Mouse (Mus musculus): Measurements from ENCODE around the gene Agxt. TPM values are rescaled to one million over a fixed set of nuclear protein-coding genes. Genes with fewer than 3 reads are reported as not detected.

The Agxt gene
- not detected in 4 replicates for total RNA-seq (2023)

GRCm38 (mm10) chr1:93135036-93135526 is at the start of gene Agxt:
Gene Agxt, plus strand, starts transcription at chr1:93135240.

GRCm38 (mm10) chr1:93101571-93102061 is 33.4 kb upstream of the Agxt start, which contains the start of gene Kif1a:
Gene Kif1a, minus strand, starts transcription at chr1:93101951.

GRCm38 (mm10) chr1:93160501-93161133 is 25.6 kb downstream of the Agxt start, which contains the start of gene 2310007B03Rik:
Gene 2310007B03Rik, minus strand, starts transcription at chr1:93160948.

GRCm38 (mm10) chr1:93168295-93168775 is 33.3 kb downstream of the Agxt start, which contains the start of gene Crocc2:
Gene Crocc2, plus strand, starts transcription at chr1:93168725.

Other genes starting within 250 kb of the Agxt start
- gene Ankmy1, start 232.3 kb upstream of the Agxt start, total RNA-seq (2023), result 0.60 to 1.0 TPM (median 0.84 TPM) in 4 replicates
- gene Dusp28, start 228.3 kb upstream of the Agxt start, total RNA-seq (2023), result 3.8 to 5.5 TPM (median 4.5 TPM) in 4 replicates
- gene Rnpepl1, start 224.5 kb upstream of the Agxt start, total RNA-seq (2023), result 92.1 to 101 TPM (median 93.9 TPM) in 4 replicates
- 21.4 to 27.7 TPM (median 25.9 TPM) in 4 replicates for gene Capn10, start 200.9 kb upstream of the Agxt start, total RNA-seq (2023)
- 0.30 to 3.7 TPM (median 0.75 TPM) in 4 replicates for gene Gpr35, start 184.4 kb upstream of the Agxt start, total RNA-seq (2023)
- gene Aqp12, start 128.9 kb upstream of the Agxt start, total RNA-seq (2023), result not detected in 4 replicates
- gene Kif1a, start 33.3 kb upstream of the Agxt start, total RNA-seq (2023), result not detected in 4 replicates
- gene 2310007B03Rik, start 25.7 kb downstream of the Agxt start, total RNA-seq (2023), result not detected in 4 replicates
- gene Crocc2, start 33.5 kb downstream of the Agxt start, total RNA-seq (2023), result not detected in 4 replicates
- gene Sned1, start 100.6 kb downstream of the Agxt start, total RNA-seq (2023), result 0.43 to 2.4 TPM (median 1.1 TPM) in 4 replicates
- 16.5 to 21.4 TPM (median 19.2 TPM) in 4 replicates for gene Mterf4, start 170.7 kb downstream of the Agxt start, total RNA-seq (2023)
- 27.4 to 33.4 TPM (median 29.0 TPM) in 4 replicates for gene Ppp1r7, start 207.6 kb downstream of the Agxt start, total RNA-seq (2023)
- 0.79 to 3.9 TPM (median 1.3 TPM) in 4 replicates for gene Pask, start 208.2 kb downstream of the Agxt start, total RNA-seq (2023)
- 0.18 to 1.1 TPM (median 0.88 TPM) in 4 replicates for gene Ano7, start 238.7 kb downstream of the Agxt start, total RNA-seq (2023)

Data from B cell, adult 62 days (primary cell).